Mouse (Mus musculus): Measurements from ENCODE around the gene Otop2. TPM values are rescaled to one million over a fixed set of nuclear protein-coding genes. Genes with fewer than 3 reads are reported as not detected.

Otop2 gene
- 0.24 TPM in 1 of 2 replicates, not detected in the other for polyA plus RNA-seq (2015; fragmentation: Nextera tagmentation; extraction: Ambion mirVana)

DNA sequence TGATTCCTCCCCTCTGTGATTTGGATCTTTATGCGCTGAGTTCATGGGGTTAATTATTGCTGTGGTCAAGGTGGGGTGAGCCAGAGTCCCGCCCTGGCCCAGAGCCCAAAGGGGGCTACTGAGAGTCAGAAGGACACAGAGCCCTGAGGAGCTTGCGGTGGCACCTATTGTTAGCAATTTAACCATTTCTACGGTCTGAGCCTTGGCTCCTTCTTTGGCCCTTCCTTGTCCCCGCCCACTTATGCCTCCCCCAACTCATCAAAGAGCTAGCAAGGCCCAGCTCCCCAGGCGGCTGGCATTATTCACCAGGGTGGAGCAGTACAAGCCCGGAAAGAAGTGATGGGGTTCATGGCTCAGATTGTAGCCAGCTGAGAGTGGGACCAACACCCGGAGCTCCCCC lies at the start of gene Otop2:
Otop2 (plus strand) TSS at position 301 of the 400 bp plus-strand sequence.
- Histone ChIP-seq H3K27me3 (replicated peaks; ENCODE audit: control insufficient read depth, insufficient read depth, low read length) (no peaks in the 10 kb centered on the region), H3K4me2 (ENCODE audit: low read length) (no peak within 1 kb of the TSS), H3K36me3 (ENCODE audit: control insufficient read depth, insufficient read depth) (no peaks in the 10 kb centered on the region), H3K4me3 (replicated peaks; ENCODE audit: low read length) (no peak within 1 kb of the TSS), H3K9me3 (ENCODE audit: control insufficient read depth, low read length) (no peaks in the 10 kb centered on the region), H3K4me1 (replicated peaks; ENCODE audit: control insufficient read depth, insufficient read depth, low read length) (no peaks in the 10 kb centered on the region), H3K27ac (ENCODE audit: low read length) (no peak within 1 kb of the TSS), H3K9ac (replicated peaks; ENCODE audit: low read depth, low read length) (no peak within 1 kb of the TSS)
- no peak for ATAC-seq
- 8% methylated on average over 8 of the region's 8 CpGs for WGBS

DNA sequence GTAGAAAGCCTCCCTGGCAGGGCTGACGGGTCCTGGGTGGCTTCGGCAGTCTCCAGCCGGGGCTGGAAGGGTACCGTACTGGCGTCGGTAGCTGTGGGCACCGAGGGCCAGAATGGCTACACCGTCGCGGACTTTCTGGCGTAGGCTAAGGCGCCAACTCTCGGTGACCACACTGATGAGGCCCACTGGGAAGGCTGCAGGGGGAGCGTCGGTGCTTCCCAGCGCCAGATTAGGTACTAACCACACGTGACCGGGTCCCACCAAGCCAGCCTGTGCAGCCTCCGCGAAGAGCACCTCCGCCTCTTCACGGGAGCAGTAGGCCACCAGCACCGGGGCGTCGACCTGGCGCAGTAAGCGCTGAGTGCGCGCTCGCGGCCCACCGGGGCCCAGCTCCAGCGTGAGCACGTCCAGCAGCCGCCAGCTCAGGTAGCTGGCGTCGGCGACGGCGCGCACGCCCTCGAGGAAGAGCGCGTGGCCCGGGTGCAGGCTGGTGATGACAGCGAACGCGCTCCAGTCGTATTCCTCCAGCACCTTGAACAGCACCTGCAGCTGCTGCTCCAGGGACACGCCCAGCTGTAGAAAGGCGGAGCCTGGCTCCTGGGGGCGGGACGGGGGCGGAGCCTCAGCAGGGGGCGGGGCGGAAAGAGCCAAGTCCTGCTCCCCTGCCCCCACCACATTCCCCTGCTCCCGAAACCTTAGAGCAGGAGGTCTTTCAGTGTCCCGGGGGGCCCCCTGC lies 49.0 kb upstream of the Otop2 start:
- 15% methylated on average over 56 of the region's 59 CpGs for WGBS
- Histone ChIP-seq H3K27me3 (replicated peaks; ENCODE audit: control insufficient read depth, insufficient read depth, low read length) (peaks cover 44% of the 10 kb centered on the region), H3K9ac (replicated peaks; ENCODE audit: low read depth, low read length) (no peak overlapping the region)

DNA sequence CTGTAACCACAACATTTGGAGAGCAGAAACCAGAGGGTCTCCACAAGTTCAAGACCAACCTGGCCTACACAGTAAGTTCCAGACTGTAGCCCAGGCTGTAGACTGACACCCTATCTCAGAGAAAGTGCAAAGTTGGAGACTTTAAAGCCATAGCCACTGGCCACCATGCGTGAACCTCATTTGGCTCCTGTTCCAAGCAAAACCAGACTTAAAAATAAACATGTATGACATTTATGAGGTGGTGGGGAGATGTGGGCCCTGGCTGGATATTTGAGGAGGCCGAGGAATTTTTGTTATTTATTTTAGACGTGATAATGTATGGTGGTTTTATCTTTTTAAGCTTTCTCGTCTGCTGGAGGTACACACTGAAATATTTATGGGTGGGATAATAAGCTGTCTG lies 47.8 kb upstream of the Otop2 start:
- H3K4me2 ChIP-seq (ENCODE audit: low read length), result no peak overlapping the region
- H3K36me3 ChIP-seq (ENCODE audit: control insufficient read depth, insufficient read depth), result no peaks in the 10 kb centered on the region
- no peaks in the 10 kb centered on the region for H3K9me3 ChIP-seq (ENCODE audit: control insufficient read depth, low read length)
- H3K4me3 ChIP-seq (replicated peaks; ENCODE audit: low read length), result no peak overlapping the region
- 79% methylated on average over 4 of the region's 4 CpGs for WGBS
- H3K4me1 ChIP-seq (replicated peaks; ENCODE audit: control insufficient read depth, insufficient read depth, low read length), result no peaks in the 10 kb centered on the region
- ATAC-seq, result no peak
- no peak overlapping the region for H3K27ac ChIP-seq (ENCODE audit: low read length)
- no peak overlapping the region for H3K9ac ChIP-seq (replicated peaks; ENCODE audit: low read depth, low read length)
- peaks cover 46% of the 10 kb centered on the region for H3K27me3 ChIP-seq (replicated peaks; ENCODE audit: control insufficient read depth, insufficient read depth, low read length)

More for the DNA sequence above, 49.0 kb upstream of the Otop2 start:
- H3K9me3 ChIP-seq (ENCODE audit: control insufficient read depth, low read length), result no peaks in the 10 kb centered on the region
- peak overlapping the region; percentile 19 for H3K4me3 ChIP-seq (replicated peaks; ENCODE audit: low read length)
- peak overlapping the region; percentile 39 for H3K4me2 ChIP-seq (ENCODE audit: low read length)
- no peaks in the 10 kb centered on the region for H3K36me3 ChIP-seq (ENCODE audit: control insufficient read depth, insufficient read depth)
- no peak overlapping the region for H3K27ac ChIP-seq (ENCODE audit: low read length)
- H3K4me1 ChIP-seq (replicated peaks; ENCODE audit: control insufficient read depth, insufficient read depth, low read length), result no peaks in the 10 kb centered on the region
- no peak for ATAC-seq

DNA sequence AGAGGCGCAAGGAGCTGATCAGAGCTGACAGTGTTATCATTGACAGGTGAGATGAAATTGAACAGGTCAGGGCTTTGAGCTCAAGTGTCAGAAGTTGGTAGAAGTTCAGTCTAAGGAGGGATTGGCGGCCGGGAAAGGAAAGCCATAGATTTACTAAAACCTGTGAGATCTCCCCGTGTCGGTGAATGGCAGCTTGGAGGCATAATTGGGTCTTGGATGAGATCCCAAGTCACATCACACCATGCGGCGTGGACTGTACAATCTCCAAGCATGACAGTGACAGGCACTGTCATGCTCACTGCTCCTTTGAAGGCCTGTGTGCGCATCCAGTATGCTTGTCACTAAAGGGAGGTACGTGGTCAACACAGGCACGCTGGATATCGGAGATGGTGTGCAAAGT lies 44.0 kb upstream of the Otop2 start:
- 61% methylated on average over 11 of the region's 11 CpGs for WGBS
- Histone ChIP-seq H3K4me1 (replicated peaks; ENCODE audit: control insufficient read depth, insufficient read depth, low read length) (peaks cover 17% of the 10 kb centered on the region), H3K4me2 (ENCODE audit: low read length) (no peak overlapping the region), H3K36me3 (ENCODE audit: control insufficient read depth, insufficient read depth) (no peaks in the 10 kb centered on the region), H3K27ac (ENCODE audit: low read length) (no peak overlapping the region), H3K27me3 (replicated peaks; ENCODE audit: control insufficient read depth, insufficient read depth, low read length) (peaks cover 71% of the 10 kb centered on the region), H3K9ac (replicated peaks; ENCODE audit: low read depth, low read length) (no peak overlapping the region), H3K4me3 (replicated peaks; ENCODE audit: low read length) (no peak overlapping the region), H3K9me3 (ENCODE audit: control insufficient read depth, low read length) (no peaks in the 10 kb centered on the region)
- ATAC-seq, result no peak

- Histone ChIP-seq H3K9ac (replicated peaks; ENCODE audit: low read depth, low read length) (no peak overlapping the region), H3K4me2 (ENCODE audit: low read length) (no peak overlapping the region), H3K4me3 (replicated peaks; ENCODE audit: low read length) (no peak overlapping the region), H3K27ac (ENCODE audit: low read length) (no peak overlapping the region), H3K36me3 (ENCODE audit: control insufficient read depth, insufficient read depth) (peaks cover 5% of the 10 kb centered on the region), H3K4me1 (replicated peaks; ENCODE audit: control insufficient read depth, insufficient read depth, low read length) (peaks cover 17% of the 10 kb centered on the region), H3K9me3 (ENCODE audit: control insufficient read depth, low read length) (no peaks in the 10 kb centered on the region), H3K27me3 (replicated peaks; ENCODE audit: control insufficient read depth, insufficient read depth, low read length) (peaks cover 66% of the 10 kb centered on the region)
- ATAC-seq, result no peak
- 71% methylated on average over 7 of the region's 7 CpGs for WGBS
These were observed 42.7 kb upstream of the Otop2 start for GRCm38 (mm10) chr11:115264136-115264861.

- WGBS, result 5% methylated on average over 38 of the region's 39 CpGs
- H3K36me3 ChIP-seq (ENCODE audit: control insufficient read depth, insufficient read depth), result peaks cover 5% of the 10 kb centered on the region
- no peaks in the 10 kb centered on the region for H3K9me3 ChIP-seq (ENCODE audit: control insufficient read depth, low read length)
- H3K27ac ChIP-seq (ENCODE audit: low read length), result no peak overlapping the region
- 0 out of 2 replicates have a peak, but pooled peaks have one; percentile 18 for ATAC-seq
- peak overlapping the region; percentile 19 for H3K4me3 ChIP-seq (replicated peaks; ENCODE audit: low read length)
- H3K9ac ChIP-seq (replicated peaks; ENCODE audit: low read depth, low read length), result 0 out of 2 replicates have a peak overlapping the region, but pooled peaks have one; percentile 28
- peak overlapping the region; percentile 45 for H3K4me2 ChIP-seq (ENCODE audit: low read length)
- peaks cover 18% of the 10 kb centered on the region for H3K4me1 ChIP-seq (replicated peaks; ENCODE audit: control insufficient read depth, insufficient read depth, low read length)
- peaks cover 60% of the 10 kb centered on the region for H3K27me3 ChIP-seq (replicated peaks; ENCODE audit: control insufficient read depth, insufficient read depth, low read length)
These were observed 41.9 kb upstream of the Otop2 start for GRCm38 (mm10) chr11:115264862-115265668.

DNA sequence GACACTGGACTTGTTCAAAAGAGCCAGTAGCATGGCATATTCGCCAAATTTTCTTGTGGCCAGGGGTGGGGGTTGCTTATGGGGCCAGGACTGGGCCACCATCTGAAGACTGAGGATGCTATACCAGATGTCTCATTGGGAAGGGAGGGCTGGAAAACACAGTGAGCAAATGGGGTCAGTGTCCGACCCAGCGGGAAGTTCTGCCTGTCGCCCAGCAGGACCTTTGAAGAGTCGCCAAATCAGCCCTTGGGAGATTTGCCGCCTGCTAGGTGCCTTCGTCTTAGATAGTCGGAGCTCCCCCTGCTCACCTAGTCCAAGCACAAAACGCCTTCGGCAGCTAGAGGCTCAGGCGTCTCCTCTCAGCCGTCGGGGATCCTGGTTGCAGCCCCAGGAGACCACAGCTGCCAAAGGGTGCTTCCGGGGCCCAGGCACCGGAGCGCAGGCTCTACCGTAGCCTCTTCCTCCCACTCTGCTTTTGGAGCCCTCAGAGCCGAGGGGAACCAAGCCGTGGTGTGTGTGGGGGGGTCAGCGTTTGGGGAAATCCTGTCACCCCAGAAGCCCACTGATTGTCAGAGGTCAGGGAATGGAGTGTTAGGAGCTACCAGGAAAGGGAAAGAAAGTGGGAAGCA lies 41.1 kb upstream of the Otop2 start:
- H3K4me3 ChIP-seq (replicated peaks; ENCODE audit: low read length), result no peak overlapping the region
- H3K4me2 ChIP-seq (ENCODE audit: low read length), result no peak overlapping the region

GRCm38 (mm10) chr11:115266400-115266778 lies 40.6 kb upstream of the Otop2 start:
- no peak for ATAC-seq
- peaks cover 52% of the 10 kb centered on the region for H3K27me3 ChIP-seq (replicated peaks; ENCODE audit: control insufficient read depth, insufficient read depth, low read length)
- peak overlapping the region; percentile 30 for H3K4me3 ChIP-seq (replicated peaks; ENCODE audit: low read length)
- H3K36me3 ChIP-seq (ENCODE audit: control insufficient read depth, insufficient read depth), result peaks cover 5% of the 10 kb centered on the region
- no peaks in the 10 kb centered on the region for H3K9me3 ChIP-seq (ENCODE audit: control insufficient read depth, low read length)
- H3K4me2 ChIP-seq (ENCODE audit: low read length), result peak overlapping the region; percentile 49
- H3K9ac ChIP-seq (replicated peaks; ENCODE audit: low read depth, low read length), result 0 out of 2 replicates have a peak overlapping the region, but pooled peaks have one; percentile 24
- H3K27ac ChIP-seq (ENCODE audit: low read length), result no peak overlapping the region
- 1% methylated on average over 22 of the region's 22 CpGs for WGBS
- H3K4me1 ChIP-seq (replicated peaks; ENCODE audit: control insufficient read depth, insufficient read depth, low read length), result peaks cover 21% of the 10 kb centered on the region

More for the DNA sequence above, 41.1 kb upstream of the Otop2 start:
- H3K27ac ChIP-seq (ENCODE audit: low read length), result no peak overlapping the region
- H3K9me3 ChIP-seq (ENCODE audit: control insufficient read depth, low read length), result no peaks in the 10 kb centered on the region
- WGBS, result 4% methylated on average over 20 of the region's 20 CpGs
- H3K27me3 ChIP-seq (replicated peaks; ENCODE audit: control insufficient read depth, insufficient read depth, low read length), result peaks cover 52% of the 10 kb centered on the region
- no peak overlapping the region for H3K9ac ChIP-seq (replicated peaks; ENCODE audit: low read depth, low read length)
- peaks cover 21% of the 10 kb centered on the region for H3K4me1 ChIP-seq (replicated peaks; ENCODE audit: control insufficient read depth, insufficient read depth, low read length)
- ATAC-seq, result no peak
- H3K36me3 ChIP-seq (ENCODE audit: control insufficient read depth, insufficient read depth), result peaks cover 5% of the 10 kb centered on the region

All from forebrain, embryonic 16.5 days (tissue).